Mouse (Mus musculus) cerebellum, adult 2 months (tissue): ENCODE measurements around the gene 4930564D02Rik. TPM values are rescaled to one million over a fixed set of nuclear protein-coding genes. Genes with fewer than 3 reads are reported as not detected.

ENCODE experiments used
- DNase-seq, 2 experiments: peaks; one replicate each; pipeline ENCODE4 v3.0.0; 2021
- H3K27ac ChIP-seq: fragments of 200-500 bp; 2 replicates; pipeline ENCODE4 v1.5.1; 2012; ENCODE audit warnings: low read length, control low read depth, inconsistent platforms; ENCODE audit not compliant: insufficient read depth
- H3K27me3 ChIP-seq: fragments of 200-500 bp; 2 replicates; pipeline ENCODE4 v1.6.1; 2012; ENCODE audit warnings: inconsistent platforms, mild to moderate bottlenecking, low read length, moderate library complexity; ENCODE audit not compliant: control insufficient read depth, insufficient read depth
- H3K4me1 ChIP-seq: fragments of 200-500 bp; 2 replicates; pipeline ENCODE4 v1.6.1; 2011; ENCODE audit warnings: low read length; ENCODE audit not compliant: control insufficient read depth, insufficient read depth
- H3K4me3 ChIP-seq: fragments of 200-500 bp; replicated peaks from 2 replicates; pipeline ENCODE3; 2011; ENCODE audit warnings: mild to moderate bottlenecking, low read depth, low read length, control low read depth; ENCODE audit not compliant: insufficient read depth
- CTCF ChIP-seq: fragments of 200-500 bp; IDR thresholded peaks from 2 replicates; pipeline ENCODE4 v1.5.1; 2011; ENCODE audit warnings: low read depth, mild to moderate bottlenecking, control low read depth, low read length, moderate library complexity, borderline replicate concordance; ENCODE audit not compliant: insufficient read depth
- POLR2A ChIP-seq: fragments of 200-500 bp; IDR thresholded peaks from 2 replicates; pipeline ENCODE4 v1.6.1; 2011; ENCODE audit warnings: low read length, control low read depth, borderline replicate concordance; ENCODE audit not compliant: insufficient read depth
- WGBS: fragments of 180-500 bp; shearing (Covaris S2); methylation state at CpG from one replicate; pipeline ENCODE4 v1.1.7; 2018; 5-methylcytosine and 5-hydroxymethylcytosine counted together
- polyA plus RNA-seq: library from polyadenylated mRNA; depleted of rRNA; stranded (reverse); fragments of >200 nt; gene quantifications from 2 replicates; pipeline ENCODE4 v1.2.3, GENCODE M21; 2012

4930564D02Rik gene
- polyA plus RNA-seq, 1 experiment: not detected

- WGBS: 82% methylated on average over 6 of the region's 6 CpGs
- DNase-seq: no peak
- H3K4me1 ChIP-seq: no peaks in the 10 kb centered on the region
- no peaks in the 10 kb centered on the region for H3K27me3 ChIP-seq
- H3K27ac ChIP-seq: no peak overlapping the region
- H3K4me3 ChIP-seq: no peak overlapping the region
- TF ChIP-seq CTCF (no peak), POLR2A (no peak)
These were observed 5.7 kb upstream of the 4930564D02Rik start for GRCm38 (mm10) chr3:105060992-105061391.

- WGBS: 85% methylated on average over 3 of the region's 3 CpGs
- H3K4me3 ChIP-seq: no peak overlapping the region
- no peaks in the 10 kb centered on the region for H3K4me1 ChIP-seq
- H3K27me3 ChIP-seq: no peaks in the 10 kb centered on the region
- DNase-seq: no peak
- no peak for TF ChIP-seq POLR2A
- TF ChIP-seq CTCF: no peak
- H3K27ac ChIP-seq: no peak overlapping the region
These were observed 5.1 kb upstream of the 4930564D02Rik start for GRCm38 (mm10) chr3:105061496-105061895.

DNA sequence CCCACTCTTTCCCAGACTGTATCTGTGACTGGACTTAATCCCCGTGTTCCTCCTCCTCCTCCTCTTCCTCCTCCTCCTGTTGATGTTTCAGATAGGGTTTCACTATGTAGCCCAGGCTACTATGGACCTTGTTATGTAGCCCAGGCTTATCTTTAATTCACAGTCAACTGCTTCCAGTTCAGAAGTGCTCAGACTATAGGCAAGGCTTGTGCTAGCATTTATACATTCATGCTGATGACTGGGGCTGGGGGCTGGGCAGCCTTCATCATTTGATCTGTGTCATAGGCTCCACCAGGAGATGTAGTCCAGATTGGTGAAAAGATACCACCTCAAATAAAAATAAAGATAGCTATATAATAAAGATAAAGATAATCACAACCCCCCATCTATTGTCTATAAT, 4.7 kb upstream of the 4930564D02Rik start:
- no peak for DNase-seq
- WGBS: 73% methylated on average over 1 of the region's 1 CpGs
- Histone ChIP-seq H3K4me1 (no peaks in the 10 kb centered on the region), H3K27me3 (no peaks in the 10 kb centered on the region), H3K4me3 (no peak overlapping the region), H3K27ac (no peak overlapping the region)
- TF ChIP-seq CTCF (no peak), POLR2A (no peak)

DNA sequence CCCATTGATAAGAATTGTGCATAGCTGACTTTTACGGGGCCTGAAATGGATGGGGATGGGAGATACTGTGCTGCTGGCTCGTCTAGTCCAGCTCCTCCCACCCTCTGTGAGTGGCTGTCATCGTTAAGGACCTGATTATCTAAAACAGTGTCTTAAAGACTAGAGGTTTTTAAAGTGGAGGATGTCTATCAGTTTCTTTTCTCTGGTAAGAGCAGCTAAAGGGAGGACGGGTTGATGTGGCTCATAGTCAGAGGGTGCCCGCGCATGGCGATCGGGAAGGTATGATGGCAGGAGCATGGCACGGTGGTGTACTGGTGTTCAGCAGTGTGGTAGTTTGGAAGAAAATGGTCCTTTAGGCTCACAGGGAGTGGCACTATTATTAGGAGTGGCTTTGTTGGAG, 4.0 kb upstream of the 4930564D02Rik start:
- no peak for DNase-seq
- no peak overlapping the region for H3K27ac ChIP-seq
- TF ChIP-seq CTCF (no peak), POLR2A (no peak)
- H3K4me3 ChIP-seq: no peak overlapping the region
- WGBS: 85% methylated on average over 9 of the region's 9 CpGs
- no peaks in the 10 kb centered on the region for H3K27me3 ChIP-seq
- no peaks in the 10 kb centered on the region for H3K4me1 ChIP-seq

GRCm38 (mm10) chr3:105070553-105070952, 3.9 kb downstream of the 4930564D02Rik start:
- Histone ChIP-seq H3K27ac (no peak overlapping the region), H3K27me3 (no peaks in the 10 kb centered on the region), H3K4me3 (no peak overlapping the region), H3K4me1 (no peaks in the 10 kb centered on the region)
- 79% methylated on average over 8 of the region's 8 CpGs for WGBS
- TF ChIP-seq POLR2A (no peak), CTCF (no peak)
- no peak for DNase-seq

DNA sequence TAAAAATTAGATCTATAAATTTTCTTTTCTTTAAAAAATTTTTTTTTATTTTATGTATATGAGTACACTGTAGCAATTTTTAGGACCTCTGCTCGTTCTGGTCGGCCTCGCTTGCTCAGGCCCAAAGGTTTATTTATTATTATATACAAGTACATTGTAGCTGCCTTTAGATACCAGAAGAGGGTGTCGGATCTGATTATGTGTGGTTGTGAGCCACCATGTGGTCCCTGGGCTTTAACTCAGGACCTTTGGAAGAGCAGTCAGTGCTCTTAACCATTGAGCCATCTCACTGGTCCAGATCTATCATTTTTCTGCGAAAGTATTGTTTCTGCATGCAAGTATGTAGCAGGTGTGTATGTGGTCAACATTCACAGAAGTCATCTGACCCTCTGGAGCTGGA, 4.6 kb downstream of the 4930564D02Rik start:
- WGBS: 94% methylated on average over 5 of the region's 5 CpGs
- no peak for TF ChIP-seq CTCF
- no peak for TF ChIP-seq POLR2A
- H3K27ac ChIP-seq: no peak overlapping the region
- no peaks in the 10 kb centered on the region for H3K27me3 ChIP-seq
- H3K4me1 ChIP-seq: no peaks in the 10 kb centered on the region
- H3K4me3 ChIP-seq: no peak overlapping the region
- no peak for DNase-seq

- no peak for DNase-seq
- Histone ChIP-seq H3K4me1 (no peaks in the 10 kb centered on the region), H3K4me3 (no peak overlapping the region), H3K27ac (no peak overlapping the region), H3K27me3 (no peaks in the 10 kb centered on the region)
- no peak for TF ChIP-seq POLR2A
- TF ChIP-seq CTCF: no peak
- 91% methylated on average over 10 of the region's 10 CpGs for WGBS
These were observed 5.9 kb downstream of the 4930564D02Rik start for GRCm38 (mm10) chr3:105072536-105072935.

DNA sequence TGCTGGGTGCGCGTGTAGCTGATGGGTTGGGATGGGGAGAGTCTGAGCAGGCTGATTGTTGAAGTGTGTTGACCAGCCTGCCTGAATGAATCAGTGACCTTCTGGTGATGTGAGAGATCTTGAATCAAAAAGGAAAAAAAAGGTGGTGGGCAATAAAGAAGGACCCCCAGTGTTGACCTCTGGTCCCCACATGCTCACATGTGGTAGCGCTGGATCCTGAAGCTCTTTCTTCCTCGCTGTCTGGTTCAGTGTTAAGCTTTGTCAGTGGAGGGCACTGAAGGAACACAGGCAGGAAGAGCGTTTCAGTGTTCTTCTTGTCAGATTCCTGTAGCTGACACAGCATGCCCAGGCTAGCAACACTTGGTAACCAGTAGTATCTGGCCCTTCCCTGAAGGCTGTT, 9.2 kb downstream of the 4930564D02Rik start:
- 95% methylated on average over 5 of the region's 5 CpGs for WGBS

GRCm38 (mm10) chr3:105078231-105078826, 11.7 kb downstream of the 4930564D02Rik start:
- WGBS: 32% methylated on average over 7 of the region's 7 CpGs
- no peak overlapping the region for H3K27ac ChIP-seq
- H3K4me1 ChIP-seq: no peaks in the 10 kb centered on the region
- H3K4me3 ChIP-seq: no peak overlapping the region
- peak; percentile 61 to 68 for DNase-seq
- no peaks in the 10 kb centered on the region for H3K27me3 ChIP-seq
- TF ChIP-seq CTCF: peak; percentile 88
- no peak for TF ChIP-seq POLR2A

More for the DNA sequence above, 9.2 kb downstream of the 4930564D02Rik start:
- Histone ChIP-seq H3K4me1 (no peaks in the 10 kb centered on the region), H3K4me3 (no peak overlapping the region), H3K27me3 (no peaks in the 10 kb centered on the region), H3K27ac (no peak overlapping the region)
- DNase-seq: no peak
- no peak for TF ChIP-seq CTCF
- TF ChIP-seq POLR2A: no peak
